Mouse (Mus musculus) CH12.LX (cell line): Measurements from ENCODE around the gene Samd4b. TPM values are rescaled to one million over a fixed set of nuclear protein-coding genes. Genes with fewer than 3 reads are reported as not detected.
A peak's percentile ranks its signal among the peaks of the same experiment; 100 is the strongest.

Experiments used
- DNase-seq: peaks from one replicate; pipeline ENCODE4 v3.0.0-alpha.2; 2013; ENCODE audit errors: extremely low read depth
- H3K27ac ChIP-seq: 2 replicates; pipeline ENCODE4 v1.5.1; 2012; ENCODE audit warnings: low read depth, mild to moderate bottlenecking, control low read depth, moderate library complexity; ENCODE audit not compliant: insufficient read depth
- H3K27me3 ChIP-seq: replicated peaks from 2 replicates; pipeline ENCODE3; 2012; ENCODE audit warnings: inconsistent platforms
- H3K36me3 ChIP-seq, 2 experiments: replicated peaks in 1 of 2; 2 replicates each; pipeline versions ENCODE3 to v1.6.1; 2012; ENCODE audit warnings: inconsistent platforms in 1 of 2, low read length in 1 of 2, mild to moderate bottlenecking in 1 of 2, mixed read lengths in 1 of 2, moderate library complexity in 1 of 2; ENCODE audit not compliant: control insufficient read depth in 1 of 2, insufficient read depth in 1 of 2
- H3K4me1 ChIP-seq, 2 experiments: 2 replicates each; pipeline ENCODE4 v1.6.1; 2012; ENCODE audit warnings: inconsistent platforms in 1 of 2, moderate library complexity in 1 of 2; ENCODE audit not compliant: insufficient read depth in 2 of 2, control insufficient read depth in 1 of 2
- H3K4me2 ChIP-seq: 2 replicates; pipeline ENCODE4 v1.6.1; 2012; ENCODE audit warnings: low read depth, mild to moderate bottlenecking, control low read depth; ENCODE audit not compliant: poor library complexity, insufficient read depth, severe bottlenecking
- H3K4me3 ChIP-seq, 3 experiments: fragments of 150-350 bp in 1 of 3; sonication (generic) in 1 of 3; replicated peaks in 1 of 3; 2 replicates each; pipeline versions ENCODE3 to v1.5.1; 2011 to 2012; ENCODE audit warnings: low read depth in 2 of 3, low read length in 2 of 3, mild to moderate bottlenecking in 2 of 3, moderate library complexity in 2 of 3, control low read depth in 1 of 3, improper control_type of control experiment in 1 of 3, inconsistent platforms in 1 of 3, mixed read lengths in 1 of 3; ENCODE audit not compliant: poor library complexity in 1 of 3
- H3K79me2 ChIP-seq: replicated peaks from 2 replicates; pipeline ENCODE4 v1.6.1; 2012; ENCODE audit warnings: mild to moderate bottlenecking, moderate library complexity; ENCODE audit not compliant: control insufficient read depth, poor library complexity, insufficient read depth, severe bottlenecking; ENCODE audit errors: extremely low read depth
- H3K9ac ChIP-seq: 2 replicates; pipeline ENCODE4 v1.6.1; 2012; ENCODE audit warnings: low read depth, mild to moderate bottlenecking, control low read depth, moderate library complexity; ENCODE audit not compliant: insufficient read depth
- H3K9me3 ChIP-seq: replicated peaks from 2 replicates; pipeline ENCODE3; 2012; ENCODE audit warnings: low read length, inconsistent platforms, mixed read lengths
- CTCF ChIP-seq, 2 experiments: IDR thresholded peaks in 1 of 2; conservative IDR thresholded peaks in 1 of 2; 2 replicates each; pipeline ENCODE4 v1.5.1; 2011 to 2012; ENCODE audit warnings: low read depth in 2 of 2, low read length in 2 of 2, improper control_type of control experiment in 1 of 2, inconsistent platforms in 1 of 2, mild to moderate bottlenecking in 1 of 2, moderate library complexity in 1 of 2
- ELF1 ChIP-seq: IDR thresholded peaks from 2 replicates; pipeline ENCODE4 v1.6.1; 2014; ENCODE audit warnings: low read depth, mild to moderate bottlenecking, inconsistent platforms, low read length, improper control_type of control experiment
- EP300 ChIP-seq: IDR thresholded peaks from 2 replicates; pipeline ENCODE4 v1.6.1; 2011; ENCODE audit warnings: low read length, improper control_type of control experiment
- HCFC1 ChIP-seq: IDR thresholded peaks from 2 replicates; pipeline ENCODE4 v1.6.1; 2012; ENCODE audit warnings: low read depth, mild to moderate bottlenecking, inconsistent platforms, low read length, improper control_type of control experiment
- IRF4 ChIP-seq: IDR thresholded peaks from 2 replicates; pipeline ENCODE4 v1.6.1; 2014; ENCODE audit warnings: low read depth, mild to moderate bottlenecking, inconsistent platforms, low read length, improper control_type of control experiment
- JUN ChIP-seq: IDR thresholded peaks from 2 replicates; pipeline ENCODE4 v1.6.1; 2011; ENCODE audit warnings: low read depth, mild to moderate bottlenecking, low read length, improper control_type of control experiment, moderate library complexity; ENCODE audit not compliant: insufficient read depth
- MAX ChIP-seq: IDR thresholded peaks from 2 replicates; pipeline ENCODE4 v1.6.1; 2011; ENCODE audit warnings: low read length, improper control_type of control experiment
- MAZ ChIP-seq: IDR thresholded peaks from 2 replicates; pipeline ENCODE4 v1.6.1; 2012; ENCODE audit warnings: low read depth, mild to moderate bottlenecking, inconsistent platforms, low read length, improper control_type of control experiment, moderate library complexity
- NELFE ChIP-seq: IDR thresholded peaks from 2 replicates; pipeline ENCODE4 v1.6.1; 2011; ENCODE audit warnings: low read depth, low read length, improper control_type of control experiment
- PAX5 ChIP-seq: IDR thresholded peaks from 2 replicates; pipeline ENCODE4 v1.6.1; 2012; ENCODE audit warnings: low read length, inconsistent platforms, mixed read lengths
- POLR2A ChIP-seq: IDR thresholded peaks from 2 replicates; pipeline ENCODE4 v1.6.1; 2011; ENCODE audit warnings: low read depth, mild to moderate bottlenecking, improper control_type of control experiment, low read length
- POLR2AphosphoS2 ChIP-seq: IDR thresholded peaks from 2 replicates; pipeline ENCODE4 v1.6.1; 2011; ENCODE audit warnings: low read depth, low read length, improper control_type of control experiment
- RAD21 ChIP-seq: IDR thresholded peaks from 2 replicates; pipeline ENCODE4 v1.6.1; 2011; ENCODE audit warnings: low read depth, mild to moderate bottlenecking, low read length, improper control_type of control experiment, moderate library complexity
- SIN3A ChIP-seq: IDR thresholded peaks from 2 replicates; pipeline ENCODE4 v1.6.1; 2012; ENCODE audit warnings: low read length, improper control_type of control experiment, inconsistent platforms
- TBP ChIP-seq: conservative IDR thresholded peaks from 2 replicates; pipeline ENCODE4 v1.6.1; 2011; ENCODE audit warnings: low read depth, low read length, improper control_type of control experiment
- TCF12 ChIP-seq: IDR thresholded peaks from 2 replicates; pipeline ENCODE4 v1.6.1; 2014; ENCODE audit warnings: low read depth, mild to moderate bottlenecking, inconsistent platforms, low read length, improper control_type of control experiment
- UBTF ChIP-seq: IDR thresholded peaks from 2 replicates; pipeline ENCODE4 v1.6.1; 2012; ENCODE audit warnings: low read depth, mild to moderate bottlenecking, inconsistent platforms, low read length, improper control_type of control experiment, moderate library complexity
- ZMIZ1 ChIP-seq: IDR thresholded peaks from 2 replicates; pipeline ENCODE4 v1.6.1; 2012; ENCODE audit warnings: low read depth, mild to moderate bottlenecking, inconsistent platforms, low read length, improper control_type of control experiment
- dilution Hi-C: fragments of 300-500 bp; cut with MboI; formaldehyde crosslinking; loops from 2 replicates; pipeline ENCODE4 v1.14.3; 2020; ENCODE audit warnings: low sequenced_read_pairs; ENCODE audit not compliant: extremely low pct_unique_long_range_greater_than_20kb, extremely low pct_ligation_motif_present
- in situ Hi-C: fragments of 300-500 bp; cut with MboI; formaldehyde crosslinking; loops from 3 replicates; pipeline ENCODE4 v1.14.3; 2019; ENCODE audit warnings: low sequenced_read_pairs, low pct_ligation_motif_present, low pct_unique_long_range_greater_than_20kb, mixed read lengths
- polyA plus RNA-seq: library from polyadenylated mRNA; unstranded; fragments of >175 nt; gene quantifications from 2 replicates; pipeline ENCODE4 v1.2.1, GENCODE M21; 2012; ENCODE audit warnings: low read depth; ENCODE audit not compliant: insufficient read length
- total RNA-seq, 2 experiments: library from RNA; depleted of rRNA; stranded (reverse); fragments of 300-350 nt in 1 of 2; fragments of >200 nt in 1 of 2; gene quantifications; 2 replicates each; pipeline ENCODE4 v1.2.3; 2012 to 2014

Samd4b gene
- total and polyA plus RNA-seq, 3 experiments, result 3.7 to 24.6 (median 10.0) TPM

GRCm38 (mm10) chr7:28376011-28376771 is 221.8 kb downstream of the Samd4b start:
- peaks cover 4 to 56% of the 10 kb centered on the region in 2 experiments for H3K4me1 ChIP-seq
- peak overlapping the region; percentile 59 for H3K9ac ChIP-seq
- peaks cover 9 to 17% of the 10 kb centered on the region in 2 experiments for H3K36me3 ChIP-seq
- no peaks in the 10 kb centered on the region for H3K27me3 ChIP-seq
- TF ChIP-seq POLR2A (peak; percentile 10; the same call in 1 of the 2 replicates), PAX5 (no peak)
- TF ChIP-seq, all 38 proteins: peak for 1
- DNase-seq, result no peak
- Histone ChIP-seq H3K9me3 (no peaks in the 10 kb centered on the region), H3K27ac (no peak overlapping the region; the same call in 1 of the 2 replicates), H3K79me2 (peaks cover 27% of the 10 kb centered on the region), H3K4me3 (peak overlapping the region; percentile 21 to 57 (median 26)), H3K4me2 (peak overlapping the region; percentile 74)
- in situ Hi-C loops (no loop called here), dilution Hi-C loops (no loop called here)

DNA sequence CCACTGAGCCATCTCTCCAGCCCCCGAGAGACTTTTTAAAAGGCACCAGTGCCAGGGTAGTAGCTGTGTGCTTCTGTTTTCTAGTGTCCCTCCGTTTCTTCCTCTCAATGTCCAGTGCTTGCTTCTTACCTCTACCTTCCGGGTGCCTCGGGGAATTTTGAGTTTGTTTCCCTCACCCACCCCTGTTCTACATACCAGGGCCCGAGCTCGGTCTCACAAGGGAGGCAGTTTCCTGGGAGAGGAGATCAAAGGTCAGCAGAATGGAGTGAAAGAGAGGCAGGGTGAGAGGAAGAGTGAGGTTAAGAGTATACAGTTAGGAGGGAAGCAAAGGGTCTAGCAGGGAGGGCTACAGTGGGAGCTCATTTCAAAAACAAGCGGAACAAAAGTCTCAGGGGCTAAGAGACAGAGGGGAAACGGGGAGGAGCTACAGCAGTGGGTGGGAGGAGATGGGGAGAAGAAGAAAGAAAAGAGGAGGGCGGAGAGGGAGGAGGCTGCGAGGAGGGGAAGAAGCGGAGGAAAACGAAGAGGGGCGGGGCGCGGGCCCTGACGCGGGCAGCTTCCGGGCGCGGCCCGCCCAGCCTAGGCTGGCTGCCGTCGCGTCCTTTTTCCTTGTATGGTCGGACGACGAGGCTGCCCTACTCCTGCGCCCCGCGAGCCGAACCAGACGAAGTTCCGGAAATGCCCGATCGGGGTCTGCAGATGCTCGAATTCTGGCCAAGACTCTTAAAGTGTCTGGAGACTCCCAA is 222.6 kb downstream of the Samd4b start:
- Histone ChIP-seq H3K9ac (peak overlapping the region; percentile 87), H3K36me3 (peaks cover 9 to 17% of the 10 kb centered on the region in 2 experiments), H3K27ac (peak overlapping the region; percentile 94), H3K4me3 (peak overlapping the region; percentile 57 to 72 (median 59)), H3K4me2 (peak overlapping the region; percentile 74), H3K79me2 (peaks cover 27% of the 10 kb centered on the region), H3K9me3 (no peaks in the 10 kb centered on the region), H3K4me1 (peaks cover 9 to 57% of the 10 kb centered on the region in 2 experiments), H3K27me3 (no peaks in the 10 kb centered on the region)
- in situ Hi-C loops, result no loop called here
- peak; percentile 94 for DNase-seq
- dilution Hi-C loops, result no loop called here
- TF ChIP-seq EP300, result no peak
- TF ChIP-seq HCFC1, result peak; percentile 62
- peak; percentile 67 for TF ChIP-seq NELFE
- no peak for TF ChIP-seq JUN
- 0 out of 2 replicates have a peak, but pooled peaks have one; percentile 20 for TF ChIP-seq ZMIZ1
- peak; percentile 94 for TF ChIP-seq MAZ
- TF ChIP-seq SIN3A, result peak; percentile 76
- TF ChIP-seq TCF12, result peak; percentile 31; the same call in 1 of the 2 replicates
- no peak for TF ChIP-seq POLR2AphosphoS2
- TF ChIP-seq IRF4, result peak; percentile 24; the same call in 1 of the 2 replicates
- TF ChIP-seq PAX5, result no peak
- TF ChIP-seq CTCF (conservative IDR thresholded peaks at IDR 0.05 in 1 of 2, IDR thresholded peaks at IDR 0.05 in 1 of 2; ENCODE audit: low read depth in 2 of 2, low read length in 2 of 2), result no peak
- TF ChIP-seq RAD21, result no peak
- 0 out of 2 replicates have a peak, but pooled peaks have one; percentile 57 for TF ChIP-seq UBTF
- TF ChIP-seq MAX, result peak; percentile 8; the same call in 1 of the 2 replicates
- peak; percentile 53 for TF ChIP-seq TBP
- peak; percentile 70 for TF ChIP-seq POLR2A
- TF ChIP-seq ELF1, result peak; percentile 89
